8 mouse cellular contexts compared by ENCODE assay signal in genomic region chr7:126897390-126898101, GRCm38 (mm10). TPM values are rescaled to one million over a fixed set of nuclear protein-coding genes. Genes with fewer than 3 reads are reported as not detected.
DNase-seq lines count a peak whose midpoint lies in the region; ATAC-seq lines count a peak whose summit lies in the region.

No protein-coding gene starts in this region.

- H3K4me2 ChIP-seq in hindbrain, embryonic 13.5 days = peak overlapping the region; percentile 73
- H3K4me2 ChIP-seq in liver, embryonic 13.5 days = peak overlapping the region; percentile 72

- no peaks in the 10 kb centered on the region for H3K36me3 ChIP-seq in hindbrain, embryonic 13.5 days
- no peaks in the 10 kb centered on the region for H3K36me3 ChIP-seq in liver, embryonic 13.5 days

- DNase-seq in thymus, postnatal 0 days (ENCODE audit: low spot score) = peak; percentile 38
- DNase-seq in thymus, postnatal 10 days (ENCODE audit: low spot score in 2 of 2) = no peak
- peak; percentile 27 for DNase-seq in fibroblast of lung, adult 2 months (ENCODE audit: low read depth)
- DNase-seq in liver, embryonic 13.5 days = no peak
- DNase-seq in naive thymus-derived CD4-positive, alpha-beta T cell, adult 2 months (ENCODE audit: low read depth) = peak; percentile 57
- DNase-seq in embryo, embryonic 10.5 days (ENCODE audit: low spot score) = no peak
- no peak for DNase-seq in left cerebral cortex, adult 18-20 months (ENCODE audit: low spot score in 2 of 2)

- peak overlapping the region; percentile 65 for H3K4me3 ChIP-seq in hindbrain, embryonic 13.5 days
- H3K4me3 ChIP-seq in liver, embryonic 13.5 days (replicated peaks) = peak overlapping the region; percentile 73

- H3K9me3 ChIP-seq in hindbrain, embryonic 13.5 days = no peaks in the 10 kb centered on the region
- H3K9me3 ChIP-seq in liver, embryonic 13.5 days (replicated peaks) = no peaks in the 10 kb centered on the region

- no peaks in the 10 kb centered on the region for H3K27me3 ChIP-seq in hindbrain, embryonic 13.5 days
- H3K27me3 ChIP-seq in liver, embryonic 13.5 days = no peaks in the 10 kb centered on the region

- peak; percentile 27 for ATAC-seq in hindbrain, embryonic 13.5 days (ENCODE audit: low FRiP score)
- peak; percentile 71 for ATAC-seq in liver, embryonic 13.5 days (ENCODE audit: low read depth)

- H3K4me1 ChIP-seq in hindbrain, embryonic 13.5 days (replicated peaks) = peaks cover 19% of the 10 kb centered on the region
- H3K4me1 ChIP-seq in liver, embryonic 13.5 days (replicated peaks) = peaks cover 22% of the 10 kb centered on the region

- WGBS in hindbrain, embryonic 13.5 days = 25% methylated on average over 16 of the region's 16 CpGs
- WGBS in liver, embryonic 13.5 days (ENCODE audit: insufficient replicate concordance) = 5% methylated on average over 16 of the region's 16 CpGs

- peak overlapping the region; percentile 94 for H3K27ac ChIP-seq in hindbrain, embryonic 13.5 days
- peak overlapping the region; percentile 59 for H3K27ac ChIP-seq in liver, embryonic 13.5 days

- H3K9ac ChIP-seq in hindbrain, embryonic 13.5 days = peak overlapping the region; percentile 87
- H3K9ac ChIP-seq in liver, embryonic 13.5 days = peak overlapping the region; percentile 83

RNA-seq across cellular contexts. Expression of gene Taok2, which starts 13.0 kb away (rescaled TPM):
- 21.2 and 26.6 TPM in 2 replicates for polyA plus RNA-seq in thymus, postnatal 0 days (2015; fragmentation: Nextera tagmentation; extraction: Ambion mirVana)
- 57.2 and 57.4 TPM in 2 replicates for polyA plus RNA-seq in hindbrain, embryonic 13.5 days (2015; fragmentation: Nextera tagmentation; extraction: Ambion mirVana)
- polyA plus RNA-seq in liver, embryonic 13.5 days (2015; fragmentation: Nextera tagmentation; extraction: Ambion mirVana) = 11.6 and 12.9 TPM in 2 replicates
- 100 to 1,000 TPM; 150 to 163 TPM for total RNA-seq in left cerebral cortex, adult 18-20 months (2021)

RNA-seq across cellular contexts. Expression of gene Tmem219, which starts 25.2 kb away (rescaled TPM):
- 37.4 and 38.9 TPM in 2 replicates for polyA plus RNA-seq in thymus, postnatal 0 days (2015; fragmentation: Nextera tagmentation; extraction: Ambion mirVana)
- polyA plus RNA-seq in hindbrain, embryonic 13.5 days (2015; fragmentation: Nextera tagmentation; extraction: Ambion mirVana) = 26.3 and 28.4 TPM in 2 replicates
- 16.1 and 16.5 TPM in 2 replicates for polyA plus RNA-seq in liver, embryonic 13.5 days (2015; fragmentation: Nextera tagmentation; extraction: Ambion mirVana)
- 10 to 100 TPM; 19.6 to 23.3 TPM for total RNA-seq in left cerebral cortex, adult 18-20 months (2021)

RNA-seq across cellular contexts. Expression of gene Kctd13, which starts 31.1 kb away (rescaled TPM):
- polyA plus RNA-seq in thymus, postnatal 0 days (2015; fragmentation: Nextera tagmentation; extraction: Ambion mirVana) = 15.8 and 18.0 TPM in 2 replicates
- 98.7 and 101 TPM in 2 replicates for polyA plus RNA-seq in hindbrain, embryonic 13.5 days (2015; fragmentation: Nextera tagmentation; extraction: Ambion mirVana)
- polyA plus RNA-seq in liver, embryonic 13.5 days (2015; fragmentation: Nextera tagmentation; extraction: Ambion mirVana) = 6.2 and 6.9 TPM in 2 replicates
- total RNA-seq in left cerebral cortex, adult 18-20 months (2021) = 100 to 1,000 TPM; 136 to 158 TPM

RNA-seq across cellular contexts. Expression of gene Ino80e, which starts 35.4 kb away (rescaled TPM):
- polyA plus RNA-seq in thymus, postnatal 0 days (2015; fragmentation: Nextera tagmentation; extraction: Ambion mirVana) = 82.9 and 98.9 TPM in 2 replicates
- 81.8 and 89.4 TPM in 2 replicates for polyA plus RNA-seq in hindbrain, embryonic 13.5 days (2015; fragmentation: Nextera tagmentation; extraction: Ambion mirVana)
- polyA plus RNA-seq in liver, embryonic 13.5 days (2015; fragmentation: Nextera tagmentation; extraction: Ambion mirVana) = 55.2 and 65.3 TPM in 2 replicates
- total RNA-seq in left cerebral cortex, adult 18-20 months (2021) = 10 to 100 TPM; 54.0 to 54.6 TPM

RNA-seq across cellular contexts. Expression of gene Hirip3, which starts 35.8 kb away (rescaled TPM):
- polyA plus RNA-seq in thymus, postnatal 0 days (2015; fragmentation: Nextera tagmentation; extraction: Ambion mirVana) = 16.9 and 22.6 TPM in 2 replicates
- 20.2 and 25.7 TPM in 2 replicates for polyA plus RNA-seq in hindbrain, embryonic 13.5 days (2015; fragmentation: Nextera tagmentation; extraction: Ambion mirVana)
- polyA plus RNA-seq in liver, embryonic 13.5 days (2015; fragmentation: Nextera tagmentation; extraction: Ambion mirVana) = 17.8 and 18.9 TPM in 2 replicates
- total RNA-seq in left cerebral cortex, adult 18-20 months (2021) = 10 to 100 TPM; 29.0 to 31.9 TPM

Comparison
In these comparisons a context has a peak if more than half of its experiments do, and no peak if none do; other contexts are left out.
1. DNase-seq: peak in thymus, postnatal 0 days (single experiment), fibroblast of lung, adult 2 months (single experiment) and naive thymus-derived CD4-positive, alpha-beta T cell, adult 2 months (single experiment); none in thymus, postnatal 10 days (0 of 2), liver, embryonic 13.5 days (single experiment), embryo, embryonic 10.5 days (single experiment) and left cerebral cortex, adult 18-20 months (0 of 2).